Mouse (Mus musculus) MEL (cell line): ENCODE results near the gene Mbd6. TPM values are rescaled to one million over a fixed set of nuclear protein-coding genes. Genes with fewer than 3 reads are reported as not detected.
A peak's percentile ranks its signal among the peaks of the same experiment; 100 is the strongest.

Experiments used
- DNase-seq: peaks from one replicate; pipeline ENCODE4 v3.0.0; 2011; ENCODE audit warnings: low read depth, low spot score
- H3K27ac ChIP-seq: 2 replicates; pipeline ENCODE4 v1.5.1; 2012; ENCODE audit warnings: low read depth, mild to moderate bottlenecking, control low read depth, low read length, moderate library complexity; ENCODE audit not compliant: control insufficient read depth
- H3K27me3 ChIP-seq, 2 experiments: fragments of 150-350 bp in 1 of 2; sonication (generic) in 1 of 2; 2 replicates each; pipeline ENCODE4 v1.6.1; 2012; ENCODE audit warnings: low read length in 2 of 2, mild to moderate bottlenecking in 2 of 2, improper control_type of control experiment in 1 of 2, moderate library complexity in 1 of 2; ENCODE audit not compliant: insufficient read depth in 2 of 2, control insufficient read depth in 1 of 2
- H3K36me3 ChIP-seq, 2 experiments: 2 replicates each; pipeline ENCODE4 v1.6.1; 2012 to 2014; ENCODE audit warnings: low read length in 2 of 2, improper control_type of control experiment in 1 of 2, inconsistent platforms in 1 of 2, mild to moderate bottlenecking in 1 of 2; ENCODE audit not compliant: insufficient read depth in 2 of 2, control insufficient read depth in 1 of 2
- H3K4me1 ChIP-seq, 2 experiments: fragments of 150-350 bp in 1 of 2; sonication (generic) in 1 of 2; 2 replicates each; pipeline ENCODE4 v1.6.1; 2012; ENCODE audit warnings: low read length in 2 of 2, improper control_type of control experiment in 1 of 2, mild to moderate bottlenecking in 1 of 2; ENCODE audit not compliant: insufficient read depth in 2 of 2, control insufficient read depth in 1 of 2
- H3K4me3 ChIP-seq, 2 experiments: fragments of 150-350 bp in 1 of 2; sonication (generic) in 1 of 2; 2 replicates each; pipeline ENCODE4 v1.5.1; 2012; ENCODE audit warnings: low read depth in 2 of 2, low read length in 2 of 2, mild to moderate bottlenecking in 2 of 2, moderate library complexity in 2 of 2, control low read depth in 1 of 2, improper control_type of control experiment in 1 of 2; ENCODE audit not compliant: control insufficient read depth in 1 of 2, insufficient read depth in 1 of 2
- H3K79me2 ChIP-seq: 2 replicates; pipeline ENCODE4 v1.6.1; 2012; ENCODE audit warnings: mild to moderate bottlenecking, low read length, moderate library complexity; ENCODE audit not compliant: control insufficient read depth, poor library complexity, insufficient read depth
- H3K9ac ChIP-seq: 2 replicates; pipeline ENCODE4 v1.6.1; 2012; ENCODE audit warnings: low read depth, mild to moderate bottlenecking, control low read depth, low read length, moderate library complexity; ENCODE audit not compliant: control insufficient read depth, poor library complexity, severe bottlenecking
- H3K9me3 ChIP-seq: fragments of 150-350 bp; sonication (generic); replicated peaks from 2 replicates; pipeline ENCODE4 v1.6.1; 2012; ENCODE audit warnings: mild to moderate bottlenecking, low read length, improper control_type of control experiment, moderate library complexity; ENCODE audit not compliant: insufficient read depth
- BHLHE40 ChIP-seq: IDR thresholded peaks from 2 replicates; pipeline ENCODE4 v1.6.1; 2012; ENCODE audit warnings: low read depth, mild to moderate bottlenecking, inconsistent platforms, low read length, improper control_type of control experiment, borderline replicate concordance
- CHD1 ChIP-seq: IDR thresholded peaks from 2 replicates; pipeline ENCODE4 v1.6.1; 2012; ENCODE audit warnings: low read depth, mild to moderate bottlenecking, inconsistent platforms, low read length, improper control_type of control experiment
- CHD2 ChIP-seq: IDR thresholded peaks from 2 replicates; pipeline ENCODE4 v1.6.1; 2011; ENCODE audit warnings: low read length, improper control_type of control experiment
- CTCF ChIP-seq, 3 experiments: IDR thresholded peaks in 2 of 3; conservative IDR thresholded peaks in 1 of 3; 2 replicates each; pipeline ENCODE4 v1.5.1; 2011 to 2012; ENCODE audit warnings: low read length in 3 of 3, low read depth in 2 of 3, mild to moderate bottlenecking in 2 of 3, improper control_type of control experiment in 1 of 3, inconsistent platforms in 1 of 3, mixed read lengths in 1 of 3, moderate library complexity in 1 of 3; ENCODE audit not compliant: control insufficient read depth in 1 of 3, insufficient read depth in 1 of 3, poor library complexity in 1 of 3, severe bottlenecking in 1 of 3
- E2F4 ChIP-seq: IDR thresholded peaks from 2 replicates; pipeline ENCODE4 v1.6.1; 2011; ENCODE audit warnings: low read depth, low read length, improper control_type of control experiment, borderline replicate concordance
- ELF1 ChIP-seq: IDR thresholded peaks from 2 replicates; pipeline ENCODE4 v1.6.1; 2014; ENCODE audit warnings: low read depth, mild to moderate bottlenecking, inconsistent platforms, low read length, improper control_type of control experiment, moderate library complexity
- EP300 ChIP-seq, 2 experiments: IDR thresholded peaks; 2 replicates each; pipeline ENCODE4 v1.6.1; 2011; ENCODE audit warnings: improper control_type of control experiment in 2 of 2, low read length in 2 of 2, low read depth in 1 of 2, mild to moderate bottlenecking in 1 of 2
- ETS1 ChIP-seq: IDR thresholded peaks from 2 replicates; pipeline ENCODE4 v1.6.1; 2012; ENCODE audit warnings: low read depth, mild to moderate bottlenecking, inconsistent platforms, low read length, improper control_type of control experiment, moderate library complexity
- GABPA ChIP-seq: IDR thresholded peaks from 2 replicates; pipeline ENCODE4 v1.6.1; 2012; ENCODE audit warnings: low read depth, mild to moderate bottlenecking, inconsistent platforms, low read length, improper control_type of control experiment, moderate library complexity
- GATA1 ChIP-seq: IDR thresholded peaks from 2 replicates; pipeline ENCODE4 v1.6.1; 2011; ENCODE audit warnings: low read depth, low read length, improper control_type of control experiment
- HCFC1 ChIP-seq: IDR thresholded peaks from 2 replicates; pipeline ENCODE4 v1.6.1; 2012; ENCODE audit warnings: low read depth, mild to moderate bottlenecking, inconsistent platforms, low read length, improper control_type of control experiment, moderate library complexity
- JUND ChIP-seq: IDR thresholded peaks from 2 replicates; pipeline ENCODE4 v1.6.1; 2011; ENCODE audit warnings: low read depth, mild to moderate bottlenecking, improper control_type of control experiment, low read length
- MAFK ChIP-seq: IDR thresholded peaks from 2 replicates; pipeline ENCODE4 v1.6.1; 2011; ENCODE audit warnings: low read depth, mild to moderate bottlenecking, low read length, improper control_type of control experiment, borderline replicate concordance
- MAX ChIP-seq: IDR thresholded peaks from 2 replicates; pipeline ENCODE4 v1.6.1; 2011; ENCODE audit warnings: low read length, improper control_type of control experiment
- MAZ ChIP-seq: IDR thresholded peaks from 2 replicates; pipeline ENCODE4 v1.6.1; 2012; ENCODE audit warnings: low read depth, mild to moderate bottlenecking, inconsistent platforms, low read length, improper control_type of control experiment
- MEF2A ChIP-seq: IDR thresholded peaks from 2 replicates; pipeline ENCODE4 v1.6.1; 2014; ENCODE audit warnings: low read depth, mild to moderate bottlenecking, inconsistent platforms, low read length, improper control_type of control experiment; ENCODE audit not compliant: poor library complexity, insufficient replicate concordance, severe bottlenecking; ENCODE audit errors: extremely low read depth
- MYB ChIP-seq: IDR thresholded peaks from 2 replicates; pipeline ENCODE4 v1.6.1; 2011; ENCODE audit warnings: mild to moderate bottlenecking, low read depth, low read length, improper control_type of control experiment
- MYC ChIP-seq: IDR thresholded peaks from 2 replicates; pipeline ENCODE4 v1.6.1; 2011; ENCODE audit warnings: low read depth, mild to moderate bottlenecking, low read length, improper control_type of control experiment, moderate library complexity
- NELFE ChIP-seq: IDR thresholded peaks from 2 replicates; pipeline ENCODE4 v1.6.1; 2011; ENCODE audit warnings: low read depth, low read length, improper control_type of control experiment
- NRF1 ChIP-seq: IDR thresholded peaks from 2 replicates; pipeline ENCODE4 v1.6.1; 2014; ENCODE audit warnings: low read depth, mild to moderate bottlenecking, inconsistent platforms, low read length, improper control_type of control experiment, moderate library complexity; ENCODE audit not compliant: poor library complexity, insufficient read depth, severe bottlenecking
- POLR2A ChIP-seq, 2 experiments: IDR thresholded peaks; 2 replicates each; pipeline ENCODE4 v1.6.1; 2011 to 2012; ENCODE audit warnings: low read length in 2 of 2, mild to moderate bottlenecking in 2 of 2, control low read depth in 1 of 2, improper control_type of control experiment in 1 of 2, low read depth in 1 of 2, moderate library complexity in 1 of 2; ENCODE audit not compliant: control insufficient read depth in 1 of 2, insufficient read depth in 1 of 2, poor library complexity in 1 of 2
- POLR2AphosphoS2 ChIP-seq: IDR thresholded peaks from 2 replicates; pipeline ENCODE4 v1.6.1; 2011; ENCODE audit warnings: low read length, improper control_type of control experiment
- POLR2AphosphoS5 ChIP-seq: IDR thresholded peaks from 2 replicates; pipeline ENCODE4 v1.6.1; 2012; ENCODE audit warnings: low read depth, borderline replicate concordance, mild to moderate bottlenecking, inconsistent platforms, low read length, moderate library complexity, mixed read lengths
- RCOR1 ChIP-seq: IDR thresholded peaks from 2 replicates; pipeline ENCODE4 v1.6.1; 2012; ENCODE audit warnings: low read depth, mild to moderate bottlenecking, inconsistent platforms, low read length, improper control_type of control experiment
- SIN3A ChIP-seq: IDR thresholded peaks from 2 replicates; pipeline ENCODE4 v1.6.1; 2012; ENCODE audit warnings: low read length, improper control_type of control experiment, inconsistent platforms
- SMC3 ChIP-seq: IDR thresholded peaks from 2 replicates; pipeline ENCODE4 v1.6.1; 2011; ENCODE audit warnings: low read depth, low read length, improper control_type of control experiment
- TAL1 ChIP-seq: IDR thresholded peaks from 2 replicates; pipeline ENCODE4 v1.6.1; 2012; ENCODE audit warnings: mild to moderate bottlenecking, inconsistent platforms, low read length, moderate library complexity, mixed read lengths
- TCF12 ChIP-seq: IDR thresholded peaks from 2 replicates; pipeline ENCODE4 v1.6.1; 2014; ENCODE audit warnings: low read depth, mild to moderate bottlenecking, inconsistent platforms, low read length, improper control_type of control experiment, moderate library complexity
- UBTF ChIP-seq: IDR thresholded peaks from 2 replicates; pipeline ENCODE4 v1.6.1; 2012; ENCODE audit warnings: low read depth, mild to moderate bottlenecking, inconsistent platforms, low read length, improper control_type of control experiment, moderate library complexity, borderline replicate concordance; ENCODE audit not compliant: insufficient read depth
- USF1 ChIP-seq: IDR thresholded peaks from 2 replicates; pipeline ENCODE4 v1.6.1; 2014; ENCODE audit warnings: low read depth, mild to moderate bottlenecking, inconsistent platforms, low read length, improper control_type of control experiment, moderate library complexity
- USF2 ChIP-seq, 2 experiments: IDR thresholded peaks; 2 replicates each; pipeline ENCODE4 v1.6.1; 2011 to 2012; ENCODE audit warnings: improper control_type of control experiment in 2 of 2, low read length in 2 of 2, borderline replicate concordance in 1 of 2, inconsistent platforms in 1 of 2, low read depth in 1 of 2, mild to moderate bottlenecking in 1 of 2; ENCODE audit not compliant: insufficient read depth in 1 of 2
- ZC3H11A ChIP-seq: IDR thresholded peaks from 2 replicates; pipeline ENCODE4 v1.6.1; 2012; ENCODE audit warnings: low read depth, mild to moderate bottlenecking, inconsistent platforms, low read length, improper control_type of control experiment
- ZKSCAN1 ChIP-seq: IDR thresholded peaks from 2 replicates; pipeline ENCODE4 v1.6.1; 2012; ENCODE audit warnings: low read depth, mild to moderate bottlenecking, inconsistent platforms, low read length, improper control_type of control experiment, moderate library complexity
- ZMIZ1 ChIP-seq: IDR thresholded peaks from 2 replicates; pipeline ENCODE4 v1.6.1; 2012; ENCODE audit warnings: low read depth, mild to moderate bottlenecking, inconsistent platforms, low read length, improper control_type of control experiment, moderate library complexity
- polyA plus RNA-seq, 2 experiments: library from polyadenylated mRNA; stranded (reverse) in 1 of 2; unstranded in 1 of 2; fragments of >175 nt in 1 of 2; fragments of >200 nt in 1 of 2; gene quantifications; 2 replicates each; pipeline versions ENCODE4 v1.2.1 to v1.2.4; 2012; ENCODE audit warnings: low replicate concordance in 2 of 2, low read depth in 1 of 2; ENCODE audit not compliant: insufficient read length in 2 of 2, insufficient read depth in 1 of 2, missing spikeins in 1 of 2
- total RNA-seq: library from RNA; depleted of rRNA; stranded (reverse); fragments of 300-350 nt; gene quantifications from 2 replicates; pipeline ENCODE4 v1.2.3, GENCODE M21; 2012; rRNA removed

Mbd6 gene
- total RNA-seq (4.2 and 5.0 TPM in 2 replicates), polyA plus RNA-seq (10 to 100 TPM in 1 of 2 experiments, not detected in 1; 44.8 TPM)

DNA sequence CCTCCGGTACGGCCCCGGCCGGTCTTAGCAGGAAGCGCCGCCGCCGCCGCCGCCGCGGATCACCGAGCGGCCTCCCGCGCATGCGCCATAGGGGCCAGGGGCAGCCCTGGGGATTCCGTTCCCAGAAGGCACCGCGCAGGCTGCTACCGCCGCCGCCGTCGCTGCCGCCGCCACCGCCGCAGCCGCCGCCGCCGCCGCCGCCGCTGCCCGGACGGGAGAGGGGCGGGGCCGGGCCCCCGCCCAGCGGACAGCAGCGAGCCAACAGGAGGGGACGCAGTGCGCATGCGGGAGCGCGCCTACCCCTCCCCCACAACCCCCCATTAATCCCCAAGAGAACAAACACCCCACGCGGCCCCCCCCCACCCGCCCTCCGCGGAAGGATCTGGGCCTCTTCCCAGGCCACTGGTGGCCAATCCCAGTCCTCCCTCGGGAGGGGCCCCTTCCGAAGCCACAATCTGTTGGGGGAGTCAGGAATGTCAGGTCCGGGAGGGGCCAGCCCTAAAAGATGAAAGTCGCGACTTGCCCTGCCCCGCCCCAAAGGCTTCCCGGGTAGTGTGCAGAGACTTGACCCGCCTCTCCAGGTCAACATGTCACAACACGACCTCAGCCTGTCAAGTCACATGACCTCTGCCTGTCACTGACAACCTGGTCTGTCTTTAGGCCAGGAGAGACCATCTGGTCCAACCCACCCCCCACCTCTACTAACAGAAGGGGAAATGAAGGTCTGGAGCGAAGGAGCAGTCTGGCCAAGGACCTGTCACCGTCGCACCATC, at the start of gene Mbd6:
Gene Mbd6, minus strand, starts transcription at position 219 of the 773 bp plus-strand sequence.
- Histone ChIP-seq H3K9me3 (no peaks in the 10 kb centered on the region), H3K9ac (peak within 1 kb of the TSS; percentile 93), H3K4me3 (peak within 1 kb of the TSS; percentile 75 to 91), H3K36me3 (peaks cover 6 to 22% of the 10 kb centered on the region in 2 experiments), H3K79me2 (peaks cover 72% of the 10 kb centered on the region), H3K27me3 (no peaks in the 10 kb centered on the region), H3K4me1 (peaks cover 0 to 23% of the 10 kb centered on the region in 2 experiments; a peak in 2 of 4 replicates), H3K27ac (peak within 1 kb of the TSS; percentile 100)
- peak; percentile 92 for DNase-seq
- TF ChIP-seq E2F4, result no peak
- no peak for TF ChIP-seq MYB
- no peak for TF ChIP-seq CHD1
- no peak for TF ChIP-seq GABPA
- TF ChIP-seq ZC3H11A, result no peak
- TF ChIP-seq POLR2A (IDR thresholded peaks at IDR 0.05; ENCODE audit: control insufficient read depth in 1 of 2, insufficient read depth in 1 of 2, low read depth in 1 of 2, low read length in 2 of 2, poor library complexity in 1 of 2), result peak; percentile 55 to 67; a peak in 3 of 4 replicates
- TF ChIP-seq MAX, result peak; percentile 85
- peak; percentile 73; the same call in 1 of the 2 replicates for TF ChIP-seq POLR2AphosphoS5
- TF ChIP-seq SMC3, result no peak
- no peak for TF ChIP-seq MAFK
- 0 out of 2 replicates have a peak, but pooled peaks have one; percentile 41 for TF ChIP-seq MYC
- no peak for TF ChIP-seq CHD2
- TF ChIP-seq ETS1, result peak; percentile 72
- no peak; a peak in 1 of 4 replicates for TF ChIP-seq EP300 (IDR thresholded peaks at IDR 0.05; ENCODE audit: low read depth in 1 of 2, low read length in 2 of 2)
- peak; percentile 82; the same call in 1 of the 2 replicates for TF ChIP-seq POLR2AphosphoS2
- TF ChIP-seq USF2 (IDR thresholded peaks at IDR 0.05; ENCODE audit: borderline replicate concordance in 1 of 2, insufficient read depth in 1 of 2, low read depth in 1 of 2, low read length in 2 of 2), result peak; percentile 7 to 63; a peak in 2 of 4 replicates
- no peak for TF ChIP-seq TAL1
- peak; percentile 78; the same call in 1 of the 2 replicates for TF ChIP-seq MAZ
- peak; percentile 79 for TF ChIP-seq BHLHE40
- no peak for TF ChIP-seq ZKSCAN1
- TF ChIP-seq RCOR1, result no peak
- peak; percentile 93 for TF ChIP-seq SIN3A
- peak; percentile 95 for TF ChIP-seq USF1
- TF ChIP-seq ZMIZ1, result no peak; the same call in 1 of the 2 replicates
- TF ChIP-seq JUND, result no peak
- TF ChIP-seq GATA1, result no peak
- TF ChIP-seq MEF2A, result no peak
- TF ChIP-seq UBTF, result no peak
- peak; percentile 26; the same call in 1 of the 2 replicates for TF ChIP-seq NELFE
- TF ChIP-seq ELF1, result no peak; the same call in 1 of the 2 replicates
- TF ChIP-seq CTCF (IDR thresholded peaks at IDR 0.05 in 2 of 3, conservative IDR thresholded peaks at IDR 0.05 in 1 of 3; ENCODE audit: control insufficient read depth in 1 of 3, insufficient read depth in 1 of 3, low read depth in 2 of 3, low read length in 3 of 3, poor library complexity in 1 of 3, severe bottlenecking in 1 of 3), result no peak
- peak; percentile 56 for TF ChIP-seq HCFC1
- peak; percentile 74 for TF ChIP-seq NRF1
- TF ChIP-seq TCF12, result peak; percentile 49
